Mouse (Mus musculus): Measurements from ENCODE around the gene Clcnkb. TPM values are rescaled to one million over a fixed set of nuclear protein-coding genes. Genes with fewer than 3 reads are reported as not detected.
A peak's percentile ranks its signal among the peaks of the same experiment; 100 is the strongest.

Clcnkb gene
- polyA plus RNA-seq, 1 experiment, result 0.03 TPM

DNA sequence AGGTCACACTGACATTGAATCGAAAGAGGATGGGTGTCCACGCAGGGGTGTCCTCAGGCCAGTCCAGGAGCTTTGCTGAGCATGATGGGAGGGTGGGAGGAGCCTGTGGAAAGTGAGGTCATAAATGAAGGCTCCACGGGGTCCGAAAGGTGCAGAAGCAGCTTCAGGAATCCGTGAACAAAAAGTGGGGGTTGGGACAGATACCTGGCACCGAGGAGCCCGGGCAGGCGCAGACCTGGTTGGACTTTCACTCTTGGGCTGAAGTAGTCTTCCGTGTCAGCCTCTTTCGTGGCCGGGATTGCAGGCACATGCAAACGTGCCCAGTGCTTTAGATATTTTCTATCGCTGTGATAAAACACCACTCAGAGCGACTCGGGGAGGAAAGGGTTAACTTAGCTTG is 15.6 kb downstream of the Clcnkb start:
- TF ChIP-seq CTCF (IDR thresholded peaks at IDR 0.05; ENCODE audit: borderline replicate concordance, extremely low read depth, insufficient read depth, insufficient read length), result no peak
- no peak for DNase-seq (ENCODE audit: low read depth)

GRCm38 (mm10) chr4:141398545-141398944 is 17.3 kb downstream of the Clcnkb start, which contains the start of gene Clcnka:
Gene Clcnka (minus strand): TSS chr4:141398724.
- DNase-seq (ENCODE audit: low read depth), result no peak
- no peak for TF ChIP-seq CTCF (IDR thresholded peaks at IDR 0.05; ENCODE audit: borderline replicate concordance, extremely low read depth, insufficient read depth, insufficient read length)
- TF ChIP-seq POLR2A (IDR thresholded peaks at IDR 0.05; ENCODE audit: borderline replicate concordance, extremely low read depth, insufficient read depth, insufficient read length, poor library complexity, severe bottlenecking), result no peak

GRCm38 (mm10) chr4:141397861-141398260 is 18.0 kb downstream of the Clcnkb start:
- TF ChIP-seq CTCF (IDR thresholded peaks at IDR 0.05; ENCODE audit: borderline replicate concordance, extremely low read depth, insufficient read depth, insufficient read length) (no peak), POLR2A (IDR thresholded peaks at IDR 0.05; ENCODE audit: borderline replicate concordance, extremely low read depth, insufficient read depth, insufficient read length, poor library complexity, severe bottlenecking) (no peak)
- DNase-seq (ENCODE audit: low read depth), result no peak

- no peak for DNase-seq (ENCODE audit: low read depth)
- TF ChIP-seq CTCF (IDR thresholded peaks at IDR 0.05; ENCODE audit: borderline replicate concordance, extremely low read depth, insufficient read depth, insufficient read length) (no peak), POLR2A (IDR thresholded peaks at IDR 0.05; ENCODE audit: borderline replicate concordance, extremely low read depth, insufficient read depth, insufficient read length, poor library complexity, severe bottlenecking) (no peak)
Measured at GRCm38 (mm10) chr4:141394751-141395150, 21.1 kb downstream of the Clcnkb start.

GRCm38 (mm10) chr4:141391293-141391692 is 24.5 kb downstream of the Clcnkb start:
- TF ChIP-seq CTCF (IDR thresholded peaks at IDR 0.05; ENCODE audit: borderline replicate concordance, extremely low read depth, insufficient read depth, insufficient read length) (no peak), POLR2A (IDR thresholded peaks at IDR 0.05; ENCODE audit: borderline replicate concordance, extremely low read depth, insufficient read depth, insufficient read length, poor library complexity, severe bottlenecking) (no peak)
- DNase-seq (ENCODE audit: low read depth), result no peak

- no peak for DNase-seq (ENCODE audit: low read depth)
- no peak for TF ChIP-seq POLR2A (IDR thresholded peaks at IDR 0.05; ENCODE audit: borderline replicate concordance, extremely low read depth, insufficient read depth, insufficient read length, poor library complexity, severe bottlenecking)
Measured at GRCm38 (mm10) chr4:141389366-141390150, 26.3 kb downstream of the Clcnkb start.

- TF ChIP-seq CTCF (IDR thresholded peaks at IDR 0.05; ENCODE audit: borderline replicate concordance, extremely low read depth, insufficient read depth, insufficient read length) (no peak), POLR2A (IDR thresholded peaks at IDR 0.05; ENCODE audit: borderline replicate concordance, extremely low read depth, insufficient read depth, insufficient read length, poor library complexity, severe bottlenecking) (no peak)
- no peak for DNase-seq (ENCODE audit: low read depth)
Measured at GRCm38 (mm10) chr4:141387933-141388332, 27.9 kb downstream of the Clcnkb start.

- peak; percentile 83 for DNase-seq (ENCODE audit: low read depth)
- TF ChIP-seq CTCF (IDR thresholded peaks at IDR 0.05; ENCODE audit: borderline replicate concordance, extremely low read depth, insufficient read depth, insufficient read length) (peak; percentile 78), POLR2A (IDR thresholded peaks at IDR 0.05; ENCODE audit: borderline replicate concordance, extremely low read depth, insufficient read depth, insufficient read length, poor library complexity, severe bottlenecking) (no peak)
Measured at GRCm38 (mm10) chr4:141387093-141387784, 28.6 kb downstream of the Clcnkb start.

- DNase-seq (ENCODE audit: low read depth), result no peak
- no peak for TF ChIP-seq POLR2A (IDR thresholded peaks at IDR 0.05; ENCODE audit: borderline replicate concordance, extremely low read depth, insufficient read depth, insufficient read length, poor library complexity, severe bottlenecking)
- TF ChIP-seq CTCF (IDR thresholded peaks at IDR 0.05; ENCODE audit: borderline replicate concordance, extremely low read depth, insufficient read depth, insufficient read length), result no peak
Measured at GRCm38 (mm10) chr4:141386150-141386549, 29.7 kb downstream of the Clcnkb start.

DNA sequence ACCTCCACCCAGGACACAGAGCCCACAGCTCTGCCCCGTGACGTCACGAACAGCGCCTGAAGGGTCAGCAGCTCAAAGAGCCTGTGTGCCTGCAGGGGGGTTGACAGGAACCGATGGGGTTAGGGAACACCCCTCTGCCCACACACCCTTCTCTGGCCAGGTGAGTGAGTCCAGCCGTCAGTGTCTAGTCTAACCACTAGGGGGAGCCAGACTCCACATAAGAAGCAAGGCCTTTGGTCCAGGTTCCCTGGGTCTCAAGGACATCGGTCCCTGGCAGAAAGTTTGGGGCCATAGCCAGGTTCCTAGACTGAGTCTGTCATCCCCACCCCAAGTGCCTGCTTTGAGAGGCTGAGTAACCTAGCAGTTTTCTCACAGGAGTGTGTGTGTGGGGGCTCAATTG is 30.5 kb downstream of the Clcnkb start:
- peak; percentile 78 for DNase-seq (ENCODE audit: low read depth)
- TF ChIP-seq POLR2A (IDR thresholded peaks at IDR 0.05; ENCODE audit: borderline replicate concordance, extremely low read depth, insufficient read depth, insufficient read length, poor library complexity, severe bottlenecking), result no peak
- TF ChIP-seq CTCF (IDR thresholded peaks at IDR 0.05; ENCODE audit: borderline replicate concordance, extremely low read depth, insufficient read depth, insufficient read length), result peak; percentile 95

DNA sequence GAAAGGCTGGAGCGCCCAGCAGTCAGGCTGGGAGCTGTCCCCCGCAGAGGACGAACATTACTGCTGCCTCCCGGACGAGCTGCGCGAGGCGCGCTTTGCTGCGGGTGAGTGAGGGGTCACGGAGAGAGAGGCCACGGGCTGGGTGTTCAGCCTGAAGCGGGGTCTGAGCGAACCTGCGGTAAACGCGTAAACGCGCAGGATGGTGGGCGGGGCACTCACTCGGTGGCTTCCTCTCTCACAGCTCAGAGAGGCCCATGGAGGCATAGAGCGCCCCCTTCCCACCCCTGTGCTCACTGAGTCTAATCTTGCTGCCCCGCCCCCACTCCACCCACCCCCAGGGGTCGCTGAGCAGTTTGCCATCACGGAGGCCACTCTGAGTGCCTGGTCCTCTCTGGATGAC is 33.4 kb downstream of the Clcnkb start:
- no peak for TF ChIP-seq POLR2A (IDR thresholded peaks at IDR 0.05; ENCODE audit: borderline replicate concordance, extremely low read depth, insufficient read depth, insufficient read length, poor library complexity, severe bottlenecking)
- 0 out of 2 replicates have a peak, but pooled peaks have one; percentile 5 for TF ChIP-seq CTCF (IDR thresholded peaks at IDR 0.05; ENCODE audit: borderline replicate concordance, extremely low read depth, insufficient read depth, insufficient read length)
- peak; percentile 53 for DNase-seq (ENCODE audit: low read depth)

DNA sequence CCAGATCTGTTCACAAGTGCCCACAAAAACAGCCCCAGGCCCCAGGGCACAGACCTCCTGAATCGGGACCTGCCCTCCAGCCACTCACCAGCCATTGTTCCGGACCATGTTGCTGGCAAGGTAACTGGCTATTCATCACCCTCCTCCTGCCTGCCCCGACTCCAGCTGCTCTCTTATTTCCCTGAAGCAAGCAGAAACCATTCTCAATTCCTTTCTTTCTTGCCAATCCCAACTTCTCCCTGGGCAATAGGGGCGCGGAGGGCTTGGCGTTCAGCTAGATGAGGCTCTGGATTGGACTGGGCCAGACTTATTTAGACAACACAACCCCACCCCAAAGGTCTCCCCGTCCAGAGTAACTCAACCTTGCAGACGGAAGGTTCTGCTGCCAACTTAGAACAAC is 36.1 kb downstream of the Clcnkb start:
- TF ChIP-seq POLR2A (IDR thresholded peaks at IDR 0.05; ENCODE audit: borderline replicate concordance, extremely low read depth, insufficient read depth, insufficient read length, poor library complexity, severe bottlenecking) (no peak), CTCF (IDR thresholded peaks at IDR 0.05; ENCODE audit: borderline replicate concordance, extremely low read depth, insufficient read depth, insufficient read length) (no peak)
- DNase-seq (ENCODE audit: low read depth), result peak; percentile 41

Data from brain, embryonic 14.5 days (tissue).